Mouse (Mus musculus) cerebellum, postnatal 4 days (tissue): ENCODE measurements around the gene Aipl1.

ENCODE experiments used
- DNase-seq, 2 experiments: peaks; one replicate each; pipeline ENCODE4 v3.0.0; 2022; ENCODE audit warnings: low spot score in 2 of 2, mixed read lengths in 1 of 2

The Aipl1 gene

GRCm38 (mm10) chr11:72037409-72037808 is at the start of gene Aipl1:
Aipl1 (minus strand) TSS chr11:72037509.
- no peak for DNase-seq

GRCm38 (mm10) chr11:72086251-72087046 is 49.1 kb upstream of the Aipl1 start:
- DNase-seq, result no peak

GRCm38 (mm10) chr11:72084337-72084736 is 47.0 kb upstream of the Aipl1 start:
- DNase-seq, result no peak

- no peak for DNase-seq
These were observed 45.3 kb upstream of the Aipl1 start for GRCm38 (mm10) chr11:72082601-72083000.

GRCm38 (mm10) chr11:72080461-72080860 is 43.2 kb upstream of the Aipl1 start:
- no peak for DNase-seq

- DNase-seq, result peak in 1 of 2 experiments; percentile 38
These were observed 41.3 kb upstream of the Aipl1 start for GRCm38 (mm10) chr11:72078647-72079046.

GRCm38 (mm10) chr11:72078056-72078455 is 40.7 kb upstream of the Aipl1 start:
- DNase-seq, result no peak

GRCm38 (mm10) chr11:72074230-72074629 is 36.9 kb upstream of the Aipl1 start:
- no peak for DNase-seq

GRCm38 (mm10) chr11:72072331-72072905 is 35.1 kb upstream of the Aipl1 start:
- no peak for DNase-seq

- DNase-seq, result no peak
These were observed 33.4 kb upstream of the Aipl1 start for GRCm38 (mm10) chr11:72070733-72071132.

GRCm38 (mm10) chr11:72068026-72068425 is 30.7 kb upstream of the Aipl1 start:
- DNase-seq, result peak in 1 of 2 experiments; percentile 40

GRCm38 (mm10) chr11:72067326-72067725 is 30.0 kb upstream of the Aipl1 start:
- DNase-seq, result peak in 1 of 2 experiments; percentile 47

GRCm38 (mm10) chr11:72066330-72066729 is 29.0 kb upstream of the Aipl1 start:
- no peak for DNase-seq

- DNase-seq, result peak in 1 of 2 experiments; percentile 62
These were observed 27.8 kb upstream of the Aipl1 start for GRCm38 (mm10) chr11:72065103-72065502.

GRCm38 (mm10) chr11:72064414-72064813 is 27.1 kb upstream of the Aipl1 start:
- no peak for DNase-seq

- DNase-seq, result no peak
These were observed 23.8 kb upstream of the Aipl1 start for GRCm38 (mm10) chr11:72061093-72061620.

- DNase-seq, result no peak
These were observed 23.1 kb upstream of the Aipl1 start for GRCm38 (mm10) chr11:72060416-72060815.

GRCm38 (mm10) chr11:72057166-72057565 is 19.9 kb upstream of the Aipl1 start:
- no peak for DNase-seq

GRCm38 (mm10) chr11:72055176-72055575 is 17.9 kb upstream of the Aipl1 start:
- DNase-seq, result no peak

- DNase-seq, result peak; percentile 70 to 86
These were observed 15.3 kb upstream of the Aipl1 start for GRCm38 (mm10) chr11:72052636-72053035.

GRCm38 (mm10) chr11:72052221-72052620 is 14.9 kb upstream of the Aipl1 start:
- DNase-seq, result no peak

GRCm38 (mm10) chr11:72050895-72051858 is 13.9 kb upstream of the Aipl1 start:
- DNase-seq, result peak in 1 of 2 experiments; percentile 64
